Mouse (Mus musculus) C3H10T1/2 (cell line): ENCODE measurements around the gene Gpsm1. TPM values are rescaled to one million over a fixed set of nuclear protein-coding genes. Genes with fewer than 3 reads are reported as not detected.

ENCODE experiments used
- polyA plus RNA-seq, 2 experiments: library from polyadenylated mRNA; unstranded; fragments of >200 nt; fragmentation: generic; extraction: Trizol; gene quantifications; one replicate each; pipeline ENCODE4 v1.2.1; 2012; ENCODE audit warnings: missing spikeins in 2 of 2

Gpsm1 gene
- 10 to 100 TPM in 1 of 2 experiments, 1 to 10 TPM in 1; 7.1 to 16.1 TPM for polyA plus RNA-seq

DNA sequence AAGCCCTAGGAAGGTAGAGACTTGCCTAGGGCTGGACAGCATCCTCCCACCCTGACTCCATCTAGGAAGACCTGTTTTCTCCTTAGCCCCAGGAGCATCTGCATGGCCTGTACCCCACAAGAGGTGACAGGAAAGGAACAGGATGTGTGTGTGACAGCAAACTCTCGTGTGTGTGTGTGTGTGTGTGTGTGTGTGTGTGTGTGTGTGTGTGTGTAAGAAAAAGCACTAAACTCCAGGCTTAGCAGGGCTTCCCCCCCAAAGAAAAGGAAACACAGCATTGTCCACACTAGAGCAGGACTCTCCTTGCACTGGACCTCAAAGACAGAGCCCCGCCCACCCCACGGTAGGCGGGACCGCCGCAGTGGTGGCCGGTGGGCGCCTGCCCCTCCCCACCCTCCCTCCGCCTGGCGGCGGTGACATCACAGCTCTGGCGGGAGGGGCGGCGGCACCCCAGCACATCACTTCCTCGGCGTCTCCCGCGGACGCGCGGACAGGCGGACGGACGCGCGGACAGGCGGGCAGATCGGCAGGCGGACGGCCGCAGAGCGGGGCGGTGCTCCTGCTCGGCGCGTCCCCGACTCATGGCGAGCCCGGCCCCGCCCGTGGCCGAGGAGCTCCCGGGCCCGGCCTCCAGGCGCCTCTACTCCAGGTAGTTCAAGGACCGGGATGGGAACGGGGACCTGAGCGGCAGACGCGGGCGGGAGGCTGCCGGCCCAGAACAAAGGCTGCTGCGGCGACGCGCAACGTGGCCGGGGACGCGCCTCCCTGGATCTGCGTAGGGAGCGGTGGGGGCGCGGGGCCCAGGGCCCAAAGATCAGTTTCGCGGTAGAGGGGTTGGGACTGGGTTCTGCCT is at the start of gene Gpsm1:
Gpsm1 (plus strand) TSS at position 444 of the 853 bp plus-strand sequence.

GRCm38 (mm10) chr2:26294457-26294856 is 20.9 kb upstream of the Gpsm1 start, which contains the start of gene Ccdc187:
Gene Ccdc187, minus strand, starts transcription at chr2:26294557.

GRCm38 (mm10) chr2:26351358-26352290 is 36.3 kb downstream of the Gpsm1 start, which contains the start of gene Dnlz:
Gene Dnlz, minus strand, starts transcription at chr2:26352110.

GRCm38 (mm10) chr2:26360772-26361171 is 45.5 kb downstream of the Gpsm1 start, which contains the start of gene Card9:
Gene Card9, minus strand, starts transcription at chr2:26360918.

DNA sequence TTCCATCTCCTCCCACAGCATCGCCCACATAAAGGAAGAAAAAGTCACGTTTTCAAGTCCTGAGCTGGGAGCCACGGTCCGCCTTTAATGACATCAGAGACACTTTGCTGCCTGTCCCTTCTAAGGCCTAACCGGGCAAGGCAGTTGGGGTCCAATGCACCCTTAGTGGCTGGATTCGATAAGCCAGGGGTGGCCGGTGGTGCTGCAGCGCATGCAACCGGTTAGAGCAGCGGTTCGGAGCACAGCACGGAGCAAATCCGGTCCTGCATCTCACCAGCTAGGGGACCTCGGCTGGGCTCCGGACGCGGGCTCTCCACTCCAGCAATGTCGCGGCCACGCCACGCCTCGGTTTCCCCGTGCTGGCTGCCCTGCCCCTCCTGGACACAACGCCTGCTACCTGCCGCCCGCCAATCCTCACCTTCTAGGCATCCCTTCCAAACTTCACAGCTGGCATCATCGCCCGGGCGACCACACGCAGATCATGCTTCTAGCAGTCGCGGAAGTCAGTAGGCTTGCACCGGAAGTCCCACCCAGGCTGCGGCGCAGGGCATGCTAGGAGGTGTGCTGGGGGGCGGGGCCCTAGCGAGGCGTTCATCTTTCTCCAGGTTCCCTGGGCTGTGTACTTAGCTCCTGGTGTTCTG is 64.9 kb downstream of the Gpsm1 start, which contains the start of gene Snapc4:
Snapc4 (minus strand) TSS at position 523 of the 641 bp plus-strand sequence.

GRCm38 (mm10) chr2:26389154-26389690 is 73.9 kb downstream of the Gpsm1 start, which contains the start of the genes Entr1 and Pmpca:
Gene Entr1, minus strand, starts transcription at chr2:26389316.
Gene Pmpca, plus strand, starts transcription at chr2:26389339.

Other genes with a start within 250 kb of the Gpsm1 start
- 10 to 100 TPM in 1 of 2 experiments, 1 to 10 TPM in 1; 7.5 to 29.3 TPM for gene Nacc2, start 192.3 kb upstream of the Gpsm1 start, polyA plus RNA-seq
- under 1 TPM in 1 of 2 experiments, not detected in 1; 0.02 TPM for gene Lhx3, start 107.2 kb upstream of the Gpsm1 start, polyA plus RNA-seq
- gene Qsox2, start 78.0 kb upstream of the Gpsm1 start, polyA plus RNA-seq = 1 to 10 TPM; 1.5 to 7.5 TPM
- gene Ccdc187, start 21.0 kb upstream of the Gpsm1 start, polyA plus RNA-seq = not detected
- gene Dnlz, start 36.6 kb downstream of the Gpsm1 start, polyA plus RNA-seq = 10 to 100 TPM; 25.1 to 33.2 TPM
- gene Card9, start 45.4 kb downstream of the Gpsm1 start, polyA plus RNA-seq = under 1 TPM in 1 of 2 experiments, not detected in 1; 0.06 TPM
- gene Snapc4, start 65.1 kb downstream of the Gpsm1 start, polyA plus RNA-seq = 10 to 100 TPM in 1 of 2 experiments, 1 to 10 TPM in 1; 7.2 to 16.2 TPM
- gene Entr1, start 73.8 kb downstream of the Gpsm1 start, polyA plus RNA-seq = 10 to 100 TPM in 1 of 2 experiments, 1 to 10 TPM in 1; 8.2 to 41.5 TPM
- 10 to 100 TPM; 30.0 to 43.4 TPM for gene Pmpca, start 73.8 kb downstream of the Gpsm1 start, polyA plus RNA-seq
- gene Inpp5e, start 93.7 kb downstream of the Gpsm1 start, polyA plus RNA-seq = 10 to 100 TPM in 1 of 2 experiments, 1 to 10 TPM in 1; 2.1 to 15.1 TPM
- 10 to 100 TPM in 1 of 2 experiments, 1 to 10 TPM in 1; 4.5 to 25.2 TPM for gene Sec16a, start 129.7 kb downstream of the Gpsm1 start, polyA plus RNA-seq
- 10 to 100 TPM in 1 of 2 experiments, under 1 TPM in 1; 0.28 to 11.8 TPM for gene Notch1, start 201.1 kb downstream of the Gpsm1 start, polyA plus RNA-seq